Mouse (Mus musculus): Measurements from ENCODE around the gene Lactb. TPM values are rescaled to one million over a fixed set of nuclear protein-coding genes. Genes with fewer than 3 reads are reported as not detected.

Gene Lactb
- polyA plus RNA-seq, 1 experiment, result 15.4 TPM

DNA sequence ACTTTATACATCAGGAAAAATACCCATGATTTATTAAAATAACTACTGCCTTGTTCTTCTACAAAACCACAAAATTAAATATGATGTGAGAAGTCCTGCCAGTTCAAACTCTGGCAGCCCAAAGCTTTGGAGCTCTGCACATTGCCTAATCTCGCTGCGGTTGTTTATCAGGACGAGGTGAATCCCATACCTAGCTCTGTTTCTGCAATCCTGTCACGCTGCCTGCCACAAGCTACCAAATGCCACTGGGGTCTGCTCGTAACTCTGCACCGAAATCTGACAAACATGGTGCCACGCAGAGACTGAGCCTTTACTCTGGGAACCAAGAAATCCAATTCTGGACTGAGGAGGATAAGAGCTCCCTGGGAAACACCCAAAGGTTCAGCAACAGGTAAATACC is 65.4 kb downstream of the Lactb start:
- no peak overlapping the region for H3K4me3 ChIP-seq (ENCODE audit: insufficient read depth, low read length)
- TF ChIP-seq CTCF (IDR thresholded peaks at IDR 0.05; ENCODE audit: borderline replicate concordance, insufficient read depth, low read length), result no peak
- no peak for TF ChIP-seq POLR2A (IDR thresholded peaks at IDR 0.05; ENCODE audit: low read depth, low read length)
- H3K4me1 ChIP-seq (ENCODE audit: control insufficient read depth, insufficient read depth, low read length), result peaks cover under 1% of the 10 kb centered on the region; the same call in 1 of the 2 replicates
- H3K27ac ChIP-seq (ENCODE audit: insufficient read depth, low read length), result no peak overlapping the region

DNA sequence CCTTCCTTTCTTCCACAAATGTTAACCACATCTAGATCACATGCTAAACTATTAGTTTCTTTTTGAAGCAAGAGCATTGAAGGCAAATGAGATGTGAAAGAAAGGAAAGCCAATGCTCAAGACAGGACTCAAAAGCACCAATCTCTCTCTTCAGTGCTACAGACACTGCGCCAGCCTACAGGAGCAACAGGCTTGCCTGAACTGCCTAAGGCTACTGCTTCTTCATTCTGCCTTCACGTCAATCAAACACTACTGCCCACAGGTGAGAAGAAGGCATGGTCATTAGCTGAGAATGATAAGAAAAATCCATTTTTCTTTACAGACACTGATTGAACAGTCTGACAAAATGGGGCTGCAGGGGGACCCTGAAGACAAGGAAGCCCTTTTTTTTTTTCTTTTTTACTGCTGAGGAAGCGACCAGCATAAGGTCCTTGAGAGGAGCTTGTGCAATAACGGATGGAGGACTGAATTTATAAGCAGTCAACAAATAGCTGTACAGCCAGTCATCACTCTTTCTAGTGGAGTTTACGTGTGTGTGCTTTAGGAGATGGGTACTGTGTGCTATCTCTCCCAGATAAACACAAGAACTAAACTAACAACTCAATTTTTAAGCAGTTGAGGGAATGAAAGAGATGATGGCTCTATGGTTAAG is 67.4 kb downstream of the Lactb start:
- Histone ChIP-seq H3K4me1 (ENCODE audit: control insufficient read depth, insufficient read depth, low read length) (no peaks in the 10 kb centered on the region), H3K4me3 (ENCODE audit: insufficient read depth, low read length) (no peak overlapping the region), H3K27ac (ENCODE audit: insufficient read depth, low read length) (no peak overlapping the region)
- TF ChIP-seq POLR2A (IDR thresholded peaks at IDR 0.05; ENCODE audit: low read depth, low read length), result no peak
- no peak for TF ChIP-seq CTCF (IDR thresholded peaks at IDR 0.05; ENCODE audit: borderline replicate concordance, insufficient read depth, low read length)

DNA sequence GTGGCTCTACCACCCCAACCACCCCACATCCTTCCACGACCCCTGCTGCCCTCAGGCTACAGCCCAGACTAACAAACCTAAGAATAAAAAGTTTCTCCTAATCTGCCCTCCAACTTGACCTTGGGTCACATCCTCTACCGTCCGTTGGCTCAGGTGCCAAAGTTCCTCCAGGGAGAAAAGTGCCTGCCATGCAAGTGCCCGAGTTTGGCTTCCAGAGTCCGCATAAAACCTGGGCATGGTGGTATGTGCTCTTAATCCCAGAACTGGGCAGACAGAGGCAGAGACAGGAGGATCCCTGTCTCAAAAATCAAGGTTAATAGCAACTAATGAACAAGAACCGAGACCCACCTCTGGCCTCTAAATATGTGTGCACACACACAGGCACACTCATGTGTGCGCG is 68.2 kb downstream of the Lactb start:
- no peak overlapping the region for H3K4me3 ChIP-seq (ENCODE audit: insufficient read depth, low read length)
- no peak overlapping the region for H3K27ac ChIP-seq (ENCODE audit: insufficient read depth, low read length)
- TF ChIP-seq CTCF (IDR thresholded peaks at IDR 0.05; ENCODE audit: borderline replicate concordance, insufficient read depth, low read length) (no peak), POLR2A (IDR thresholded peaks at IDR 0.05; ENCODE audit: low read depth, low read length) (no peak)

DNA sequence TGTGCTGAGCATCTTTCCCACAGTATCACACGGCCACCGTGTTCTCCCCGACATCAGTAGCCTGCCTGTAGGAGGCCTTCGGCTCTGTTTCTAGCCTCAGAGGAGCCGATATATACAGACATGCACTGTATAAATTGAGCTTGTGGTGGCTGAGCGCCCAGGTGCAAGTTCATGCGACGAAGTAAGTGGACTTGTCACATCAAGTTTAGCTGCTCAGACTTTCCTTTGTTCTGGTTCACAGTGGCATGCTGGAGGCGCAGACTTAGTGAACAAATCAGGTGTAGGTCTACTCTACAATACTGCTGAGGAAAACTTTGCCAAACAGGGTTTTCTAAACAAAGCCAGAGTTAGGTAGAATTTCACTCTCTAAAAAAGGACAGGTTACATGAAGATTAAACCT is 69.3 kb downstream of the Lactb start:
- TF ChIP-seq POLR2A (IDR thresholded peaks at IDR 0.05; ENCODE audit: low read depth, low read length), result no peak
- no peak for TF ChIP-seq CTCF (IDR thresholded peaks at IDR 0.05; ENCODE audit: borderline replicate concordance, insufficient read depth, low read length)
- no peak overlapping the region for H3K27ac ChIP-seq (ENCODE audit: insufficient read depth, low read length)
- H3K4me1 ChIP-seq (ENCODE audit: control insufficient read depth, insufficient read depth, low read length), result no peaks in the 10 kb centered on the region
- no peak overlapping the region for H3K4me3 ChIP-seq (ENCODE audit: insufficient read depth, low read length)

More for the DNA sequence above, 68.2 kb downstream of the Lactb start:
- H3K4me1 ChIP-seq (ENCODE audit: control insufficient read depth, insufficient read depth, low read length), result no peaks in the 10 kb centered on the region

Other genes starting within 250 kb of the Lactb start
- 19.2 and 26.4 TPM in 2 replicates for gene Aph1b, start 180.0 kb downstream of the Lactb start, polyA plus RNA-seq (2011; ENCODE audit: insufficient read length, low read depth, missing spikeins)
- gene Gm10647, start 178.4 kb downstream of the Lactb start, polyA plus RNA-seq (2011; ENCODE audit: insufficient read length, low read depth, missing spikeins), result 0.32 and 0.33 TPM in 2 replicates
- 0.40 and 4.9 TPM in 2 replicates for gene Aph1c, start 140.8 kb downstream of the Lactb start, polyA plus RNA-seq (2011; ENCODE audit: insufficient read length, low read depth, missing spikeins)
- gene Rab8b, start 55.8 kb downstream of the Lactb start, polyA plus RNA-seq (2011; ENCODE audit: insufficient read length, low read depth, missing spikeins), result 31.9 and 32.5 TPM in 2 replicates
- gene Rps27l, start 29.4 kb downstream of the Lactb start, polyA plus RNA-seq (2011; ENCODE audit: insufficient read length, low read depth, missing spikeins), result 664 and 850 TPM in 2 replicates
- gene Tpm1, start 73.9 kb upstream of the Lactb start, polyA plus RNA-seq (2011; ENCODE audit: insufficient read length, low read depth, missing spikeins), result 2,470 and 3,105 TPM in 2 replicates